Mouse (Mus musculus): Measurements from ENCODE around the gene Sgtb.

Gene Sgtb

DNA sequence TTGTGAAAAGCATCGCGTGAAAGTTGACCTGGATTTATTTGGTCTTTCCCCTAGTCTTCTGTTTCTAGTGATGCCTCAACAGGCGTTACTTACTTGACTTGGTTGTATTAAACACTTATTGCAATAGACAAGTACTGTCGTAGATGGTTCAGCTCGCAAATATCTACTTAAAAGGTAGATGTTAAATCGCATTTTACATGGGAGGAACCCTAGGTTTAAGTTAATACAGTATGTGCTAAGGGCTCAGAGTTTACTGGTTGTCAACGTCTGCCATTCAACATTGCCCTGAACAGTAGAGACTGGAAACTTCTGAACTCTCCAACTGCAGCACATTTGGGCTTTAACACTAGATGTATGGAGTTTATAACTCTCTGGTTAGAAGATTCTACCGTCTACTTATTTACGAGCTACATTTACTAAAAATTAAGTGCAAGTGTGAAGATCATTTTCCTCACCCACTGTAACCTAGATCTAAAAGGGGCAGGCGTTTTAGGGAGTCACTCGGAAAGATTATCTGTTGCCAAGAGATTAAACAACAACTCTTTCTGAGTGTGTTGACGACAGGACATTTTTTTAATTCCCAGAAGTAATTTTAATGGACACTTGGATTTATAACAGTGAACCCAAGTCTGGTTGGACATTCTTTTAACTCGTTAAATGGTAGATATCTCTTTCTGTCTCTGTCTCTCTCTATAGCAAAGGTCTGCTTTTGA lies 69.8 kb downstream of the Sgtb start:
- DNase-seq (ENCODE audit: low spot score): no peak

DNA sequence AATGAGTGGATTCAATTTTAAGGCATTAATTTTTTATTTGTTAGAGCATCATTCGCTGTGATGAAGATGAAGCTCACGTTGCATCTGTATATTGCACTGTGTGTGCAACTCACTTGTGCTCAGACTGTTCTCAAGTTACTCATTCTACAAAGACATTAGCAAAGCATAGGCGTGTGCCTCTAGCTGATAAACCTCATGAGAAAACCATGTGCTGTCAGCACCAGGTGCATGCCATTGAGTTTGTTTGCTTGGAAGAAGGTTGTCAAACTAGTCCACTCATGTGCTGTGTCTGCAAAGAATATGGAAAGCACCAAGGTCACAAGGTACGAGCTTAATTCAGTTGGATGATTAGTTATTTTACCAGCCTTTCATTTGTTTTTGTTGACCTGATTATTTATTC lies 77.8 kb downstream of the Sgtb start:
- no peak for DNase-seq (ENCODE audit: low spot score)
